Mouse (Mus musculus): ENCODE measurements at regions not wholly inside any gene's neighbourhood (a gene's known extent, or its start where the extent isn't known, plus 50 kb on each side); places are given as distances from the start of the nearest gene placed in this dataset.

GRCm38 (mm10) chr1:126973871-126974270 lies 143.3 kb upstream of the Nckap5 start:
- TF ChIP-seq POLR2A (IDR thresholded peaks at IDR 0.05; ENCODE audit: low read depth, low read length) (no peak), CTCF (IDR thresholded peaks at IDR 0.05; ENCODE audit: extremely low read depth, insufficient read length, insufficient replicate concordance, low read depth, low read length) (no peak)
- WGBS, result 79% methylated on average over 1 of the region's 1 CpGs
- Histone ChIP-seq H3K36me3 (ENCODE audit: control insufficient read depth, insufficient read depth, low read length) (no peaks in the 10 kb centered on the region), H3K27ac (ENCODE audit: insufficient read depth, low read depth, low read length) (no peak overlapping the region), H3K4me3 (ENCODE audit: low read depth, low read length) (no peak overlapping the region), H3K27me3 (ENCODE audit: control insufficient read depth, insufficient read depth, low read length) (no peaks in the 10 kb centered on the region), H3K4me1 (ENCODE audit: control insufficient read depth, insufficient read depth, insufficient read length, low read length) (no peaks in the 10 kb centered on the region)

- Histone ChIP-seq H3K27ac (ENCODE audit: insufficient read depth, low read depth, low read length) (no peak overlapping the region), H3K4me1 (ENCODE audit: control insufficient read depth, insufficient read depth, insufficient read length, low read length) (no peaks in the 10 kb centered on the region), H3K4me3 (ENCODE audit: low read depth, low read length) (no peak overlapping the region), H3K36me3 (ENCODE audit: control insufficient read depth, insufficient read depth, low read length) (no peaks in the 10 kb centered on the region), H3K27me3 (ENCODE audit: control insufficient read depth, insufficient read depth, low read length) (no peaks in the 10 kb centered on the region)
- WGBS, result 38% methylated on average over 10 of the region's 10 CpGs
- TF ChIP-seq CTCF (IDR thresholded peaks at IDR 0.05; ENCODE audit: extremely low read depth, insufficient read length, insufficient replicate concordance, low read depth, low read length) (no peak), POLR2A (IDR thresholded peaks at IDR 0.05; ENCODE audit: low read depth, low read length) (no peak)
These were observed 141.3 kb upstream of the Nckap5 start for GRCm38 (mm10) chr1:126971777-126972421.

- no peak overlapping the region for H3K4me3 ChIP-seq (ENCODE audit: low read depth, low read length)
- no peaks in the 10 kb centered on the region for H3K36me3 ChIP-seq (ENCODE audit: control insufficient read depth, insufficient read depth, low read length)
- no peak for TF ChIP-seq CTCF (IDR thresholded peaks at IDR 0.05; ENCODE audit: extremely low read depth, insufficient read length, insufficient replicate concordance, low read depth, low read length)
- TF ChIP-seq POLR2A (IDR thresholded peaks at IDR 0.05; ENCODE audit: low read depth, low read length), result no peak
- no peaks in the 10 kb centered on the region for H3K27me3 ChIP-seq (ENCODE audit: control insufficient read depth, insufficient read depth, low read length)
- no peak overlapping the region for H3K27ac ChIP-seq (ENCODE audit: insufficient read depth, low read depth, low read length)
- no peaks in the 10 kb centered on the region for H3K4me1 ChIP-seq (ENCODE audit: control insufficient read depth, insufficient read depth, insufficient read length, low read length)
- 67% methylated on average over 1 of the region's 1 CpGs for WGBS
These were observed 140.5 kb upstream of the Nckap5 start for GRCm38 (mm10) chr1:126971118-126971517.

- no peak for TF ChIP-seq CTCF (IDR thresholded peaks at IDR 0.05; ENCODE audit: extremely low read depth, insufficient read length, insufficient replicate concordance, low read depth, low read length)
- no peak for TF ChIP-seq POLR2A (IDR thresholded peaks at IDR 0.05; ENCODE audit: low read depth, low read length)
- Histone ChIP-seq H3K27me3 (ENCODE audit: control insufficient read depth, insufficient read depth, low read length) (no peaks in the 10 kb centered on the region), H3K27ac (ENCODE audit: insufficient read depth, low read depth, low read length) (no peak overlapping the region), H3K4me3 (ENCODE audit: low read depth, low read length) (no peak overlapping the region), H3K36me3 (ENCODE audit: control insufficient read depth, insufficient read depth, low read length) (no peaks in the 10 kb centered on the region), H3K4me1 (ENCODE audit: control insufficient read depth, insufficient read depth, insufficient read length, low read length) (no peaks in the 10 kb centered on the region)
These were observed 135.8 kb upstream of the Nckap5 start for GRCm38 (mm10) chr1:126966394-126966793.

- 61% methylated on average over 12 of the region's 12 CpGs for WGBS
- no peak overlapping the region for H3K4me3 ChIP-seq (ENCODE audit: low read depth, low read length)
- H3K36me3 ChIP-seq (ENCODE audit: control insufficient read depth, insufficient read depth, low read length), result no peaks in the 10 kb centered on the region
- TF ChIP-seq POLR2A (IDR thresholded peaks at IDR 0.05; ENCODE audit: low read depth, low read length), result no peak
- H3K4me1 ChIP-seq (ENCODE audit: control insufficient read depth, insufficient read depth, insufficient read length, low read length), result no peaks in the 10 kb centered on the region
- H3K27me3 ChIP-seq (ENCODE audit: control insufficient read depth, insufficient read depth, low read length), result no peaks in the 10 kb centered on the region
- no peak overlapping the region for H3K27ac ChIP-seq (ENCODE audit: insufficient read depth, low read depth, low read length)
These were observed 125.5 kb upstream of the Nckap5 start for GRCm38 (mm10) chr1:126955839-126956720.

GRCm38 (mm10) chr1:126947860-126948259 lies 117.3 kb upstream of the Nckap5 start:
- no peaks in the 10 kb centered on the region for H3K27me3 ChIP-seq (ENCODE audit: control insufficient read depth, insufficient read depth, low read length)
- no peak for TF ChIP-seq CTCF (IDR thresholded peaks at IDR 0.05; ENCODE audit: extremely low read depth, insufficient read length, insufficient replicate concordance, low read depth, low read length)
- no peak for TF ChIP-seq POLR2A (IDR thresholded peaks at IDR 0.05; ENCODE audit: low read depth, low read length)
- no peak overlapping the region for H3K27ac ChIP-seq (ENCODE audit: insufficient read depth, low read depth, low read length)
- H3K4me3 ChIP-seq (ENCODE audit: low read depth, low read length), result no peak overlapping the region
- WGBS, result 86% methylated on average over 1 of the region's 1 CpGs
- H3K4me1 ChIP-seq (ENCODE audit: control insufficient read depth, insufficient read depth, insufficient read length, low read length), result no peaks in the 10 kb centered on the region
- H3K36me3 ChIP-seq (ENCODE audit: control insufficient read depth, insufficient read depth, low read length), result no peaks in the 10 kb centered on the region

GRCm38 (mm10) chr1:126932658-126933057 lies 102.1 kb upstream of the Nckap5 start:
- H3K4me3 ChIP-seq (ENCODE audit: low read depth, low read length), result no peak overlapping the region
- 59% methylated on average over 4 of the region's 4 CpGs for WGBS
- no peaks in the 10 kb centered on the region for H3K27me3 ChIP-seq (ENCODE audit: control insufficient read depth, insufficient read depth, low read length)
- no peaks in the 10 kb centered on the region for H3K36me3 ChIP-seq (ENCODE audit: control insufficient read depth, insufficient read depth, low read length)
- no peak overlapping the region for H3K27ac ChIP-seq (ENCODE audit: insufficient read depth, low read depth, low read length)
- TF ChIP-seq CTCF (IDR thresholded peaks at IDR 0.05; ENCODE audit: extremely low read depth, insufficient read length, insufficient replicate concordance, low read depth, low read length) (no peak), POLR2A (IDR thresholded peaks at IDR 0.05; ENCODE audit: low read depth, low read length) (no peak)
- H3K4me1 ChIP-seq (ENCODE audit: control insufficient read depth, insufficient read depth, insufficient read length, low read length), result no peaks in the 10 kb centered on the region

Data from small intestine, adult 2 months (tissue).